Mouse (Mus musculus): Measurements from ENCODE around the gene Efcab1. TPM values are rescaled to one million over a fixed set of nuclear protein-coding genes. Genes with fewer than 3 reads are reported as not detected.

Efcab1 gene
- polyA plus RNA-seq, 1 experiment: not detected

DNA sequence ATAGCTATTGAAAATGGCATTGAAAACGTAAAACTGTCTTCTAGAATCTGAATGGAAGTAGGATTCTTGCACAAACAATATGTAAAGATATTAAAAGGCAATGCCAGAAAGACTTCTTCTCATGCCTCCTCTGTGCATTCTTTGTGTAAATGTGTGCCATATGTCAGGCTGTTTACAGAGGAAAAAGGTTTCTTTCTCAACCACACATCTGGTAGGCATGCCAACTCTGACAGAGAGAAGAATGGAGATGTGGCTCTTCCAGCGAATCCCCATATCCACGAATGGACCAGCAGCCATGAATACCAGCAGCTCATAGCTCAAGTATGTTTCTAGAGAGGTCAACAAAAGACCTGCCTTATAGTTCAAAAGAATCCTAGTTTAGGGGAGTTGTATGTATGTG is 84.6 kb downstream of the Efcab1 start:
- no peak overlapping the region for H3K4me3 ChIP-seq
- H3ac ChIP-seq (ENCODE audit: control insufficient read depth, insufficient read length): no peak overlapping the region
- no peaks in the 10 kb centered on the region for H3K27me3 ChIP-seq (ENCODE audit: control insufficient read depth, insufficient read depth, insufficient read length)
- H3K4me2 ChIP-seq (ENCODE audit: low read depth): no peak overlapping the region
- no peaks in the 10 kb centered on the region for H3K36me3 ChIP-seq (ENCODE audit: control insufficient read depth, insufficient read depth)
- TF ChIP-seq MYOG (IDR thresholded peaks at IDR 0.05; ENCODE audit: control insufficient read depth in 1 of 3, insufficient read depth in 1 of 3, insufficient read length in 2 of 3, low read depth in 2 of 3): no peak
- H3K79me2 ChIP-seq (ENCODE audit: control insufficient read depth, insufficient read depth): no peaks in the 10 kb centered on the region

DNA sequence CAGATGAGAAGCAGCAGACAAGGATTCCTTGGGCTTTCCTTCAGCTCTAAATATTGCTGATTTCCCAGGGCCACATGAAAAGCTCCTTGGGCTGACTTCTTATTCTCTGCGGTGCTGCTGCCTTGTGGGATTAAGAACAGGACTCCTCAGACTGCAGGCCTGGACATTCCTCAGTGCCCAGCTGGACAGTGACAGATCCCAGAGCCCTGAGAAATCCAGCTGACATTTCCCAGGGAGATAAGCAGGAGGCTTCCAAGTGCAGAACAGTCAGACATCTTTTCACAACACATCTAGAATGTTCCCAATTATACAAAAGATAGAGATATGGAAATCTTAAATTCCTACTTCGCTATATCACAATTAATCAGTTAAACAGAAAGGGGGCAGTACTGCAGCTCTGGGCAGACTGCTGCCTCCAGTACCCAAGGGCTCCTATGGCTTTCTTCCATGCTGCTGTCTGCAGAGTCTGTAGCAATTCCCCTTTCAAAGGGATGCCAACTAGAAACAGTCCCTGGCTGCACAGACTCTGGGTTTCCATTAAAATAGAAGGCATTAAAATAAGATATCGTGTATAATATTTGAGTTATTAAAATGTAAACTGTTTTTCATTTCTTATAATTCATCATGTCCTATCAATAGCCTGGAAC is 86.2 kb downstream of the Efcab1 start:
- H3K4me3 ChIP-seq: no peak overlapping the region
- H3K79me2 ChIP-seq (ENCODE audit: control insufficient read depth, insufficient read depth): no peaks in the 10 kb centered on the region
- TF ChIP-seq USF1 (IDR thresholded peaks at IDR 0.05; ENCODE audit: low read depth) (no peak), POLR2A (IDR thresholded peaks at IDR 0.05; ENCODE audit: insufficient read length, low read depth) (no peak), REST (IDR thresholded peaks at IDR 0.05; ENCODE audit: insufficient read depth, insufficient read length) (no peak), TCF12 (IDR thresholded peaks at IDR 0.05; ENCODE audit: insufficient read depth, poor library complexity, severe bottlenecking) (no peak), E2F4 (IDR thresholded peaks at IDR 0.05; ENCODE audit: insufficient read depth) (no peak), MAX (IDR thresholded peaks at IDR 0.05; ENCODE audit: low read depth) (no peak), MYOD1 (IDR thresholded peaks at IDR 0.05; ENCODE audit: control insufficient read depth in 1 of 3, insufficient read length in 2 of 3, low read depth in 2 of 3) (no peak), MYOG (IDR thresholded peaks at IDR 0.05; ENCODE audit: control insufficient read depth in 1 of 3, insufficient read depth in 1 of 3, insufficient read length in 2 of 3, low read depth in 2 of 3) (no peak), TCF3 (IDR thresholded peaks at IDR 0.05; ENCODE audit: insufficient read length, low read depth) (no peak), SRF (IDR thresholded peaks at IDR 0.05; ENCODE audit: control insufficient read depth, insufficient read length, low read depth) (no peak), POLR2AphosphoS2 (IDR thresholded peaks at IDR 0.05; ENCODE audit: insufficient read length, low read depth) (no peak)

GRCm38 (mm10) chr16:15014724-15015123 is 108.3 kb downstream of the Efcab1 start:
- H3K4me2 ChIP-seq (ENCODE audit: low read depth): no peak overlapping the region
- H3K4me3 ChIP-seq: no peak overlapping the region
- H3K27me3 ChIP-seq (ENCODE audit: control insufficient read depth, insufficient read depth, insufficient read length): no peaks in the 10 kb centered on the region
- H3ac ChIP-seq (ENCODE audit: control insufficient read depth, insufficient read length): no peak overlapping the region
- H3K36me3 ChIP-seq (ENCODE audit: control insufficient read depth, insufficient read depth): no peaks in the 10 kb centered on the region
- H3K79me2 ChIP-seq (ENCODE audit: control insufficient read depth, insufficient read depth): no peaks in the 10 kb centered on the region
- TF ChIP-seq TCF3 (IDR thresholded peaks at IDR 0.05; ENCODE audit: insufficient read length, low read depth) (no peak), MYOD1 (IDR thresholded peaks at IDR 0.05; ENCODE audit: control insufficient read depth in 1 of 3, insufficient read length in 2 of 3, low read depth in 2 of 3) (no peak), MAX (IDR thresholded peaks at IDR 0.05; ENCODE audit: low read depth) (no peak), POLR2AphosphoS2 (IDR thresholded peaks at IDR 0.05; ENCODE audit: insufficient read length, low read depth) (no peak), POLR2A (IDR thresholded peaks at IDR 0.05; ENCODE audit: insufficient read length, low read depth) (no peak), MYOG (IDR thresholded peaks at IDR 0.05; ENCODE audit: control insufficient read depth in 1 of 3, insufficient read depth in 1 of 3, insufficient read length in 2 of 3, low read depth in 2 of 3) (no peak), REST (IDR thresholded peaks at IDR 0.05; ENCODE audit: insufficient read depth, insufficient read length) (no peak), SRF (IDR thresholded peaks at IDR 0.05; ENCODE audit: control insufficient read depth, insufficient read length, low read depth) (no peak), USF1 (IDR thresholded peaks at IDR 0.05; ENCODE audit: low read depth) (no peak), TCF12 (IDR thresholded peaks at IDR 0.05; ENCODE audit: insufficient read depth, poor library complexity, severe bottlenecking) (no peak), E2F4 (IDR thresholded peaks at IDR 0.05; ENCODE audit: insufficient read depth) (no peak), CEBPB (IDR thresholded peaks at IDR 0.05; ENCODE audit: insufficient read depth, poor library complexity, severe bottlenecking) (no peak)

More for the DNA sequence above, 86.2 kb downstream of the Efcab1 start:
- Histone ChIP-seq H3ac (ENCODE audit: control insufficient read depth, insufficient read length) (no peak overlapping the region), H3K27me3 (ENCODE audit: control insufficient read depth, insufficient read depth, insufficient read length) (no peaks in the 10 kb centered on the region), H3K4me2 (ENCODE audit: low read depth) (no peak overlapping the region), H3K36me3 (ENCODE audit: control insufficient read depth, insufficient read depth) (no peaks in the 10 kb centered on the region)

Data from myocyte (in vitro differentiated cells).